Mouse (Mus musculus): ENCODE measurements around the gene Ksr1.

Ksr1 gene

GRCm38 (mm10) chr11:78982513-78983291, 163.5 kb downstream of the Ksr1 start:
- DNase-seq (ENCODE audit: low read depth, low spot score), result peak; percentile 29

- no peak for DNase-seq (ENCODE audit: low read depth, low spot score)
Measured at GRCm38 (mm10) chr11:78982042-78982441, 164.2 kb downstream of the Ksr1 start.

DNA sequence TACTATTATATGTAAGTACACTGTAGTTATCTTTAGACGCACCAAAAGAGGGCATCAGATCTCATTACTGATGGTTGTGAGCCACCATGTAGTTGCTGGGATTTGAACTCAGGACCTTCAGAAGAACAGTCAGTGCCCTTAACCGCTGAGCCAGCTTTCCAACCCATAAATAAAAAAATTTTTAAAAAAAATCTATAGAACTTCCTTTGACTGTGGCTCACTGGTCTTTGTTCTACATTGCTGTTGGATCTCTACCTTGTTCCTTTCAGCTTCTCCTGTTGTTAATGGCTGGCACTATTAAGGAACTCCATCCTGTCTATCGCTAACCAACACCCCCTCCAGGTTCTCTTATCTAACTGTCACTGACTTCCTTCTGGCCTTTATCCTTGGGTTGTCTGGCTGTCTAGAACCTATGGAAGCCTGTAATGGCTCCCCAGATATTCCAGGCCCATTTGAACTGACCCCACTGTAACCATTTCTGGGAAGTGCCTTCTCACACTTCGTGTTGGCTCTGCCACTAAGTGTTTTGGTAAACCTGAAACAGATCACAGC, 166.0 kb downstream of the Ksr1 start:
- no peak for DNase-seq (ENCODE audit: low read depth, low spot score)

DNA sequence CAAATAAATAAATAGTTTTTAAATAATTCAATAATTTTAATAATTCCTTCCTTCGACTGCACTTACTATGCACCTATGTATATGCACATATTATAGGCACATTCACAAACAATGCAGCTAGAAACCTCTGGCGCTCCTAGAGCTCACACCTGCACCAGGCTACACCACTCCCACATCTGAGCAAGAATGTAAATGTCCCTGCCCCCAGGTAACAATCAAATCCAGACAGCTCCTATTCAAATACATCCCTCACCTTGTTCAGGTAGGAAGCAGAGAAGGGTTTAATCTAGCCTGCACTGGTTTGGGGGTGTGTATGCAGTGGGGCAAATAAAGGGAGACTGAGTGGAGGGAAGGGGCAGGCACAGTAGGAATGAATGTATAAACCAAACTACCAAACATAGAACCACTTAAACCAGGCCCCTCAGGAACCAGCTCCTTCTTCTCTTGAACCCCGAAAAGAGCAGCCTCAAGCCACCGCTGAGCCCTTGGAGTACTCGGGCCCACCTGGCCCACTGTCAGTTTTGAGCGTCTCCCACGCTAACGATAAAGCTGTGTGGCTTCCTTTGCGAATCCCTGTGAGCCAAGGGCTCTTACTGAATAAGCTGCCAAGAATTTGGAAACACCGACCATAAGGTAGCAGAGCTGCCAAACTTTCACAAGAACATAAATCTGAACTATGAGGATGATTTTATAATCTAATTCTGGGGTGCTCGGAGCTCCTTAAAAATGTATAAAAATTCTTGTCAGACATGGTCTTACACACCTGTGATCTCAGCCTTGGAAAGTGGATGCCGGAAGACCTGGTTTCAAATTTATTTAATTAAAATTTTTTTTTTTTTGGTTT, 167.8 kb downstream of the Ksr1 start:
- peak; percentile 56 for DNase-seq (ENCODE audit: low read depth, low spot score)

- DNase-seq (ENCODE audit: low read depth, low spot score), result no peak
Measured at GRCm38 (mm10) chr11:78976731-78977510, 169.3 kb downstream of the Ksr1 start.

DNA sequence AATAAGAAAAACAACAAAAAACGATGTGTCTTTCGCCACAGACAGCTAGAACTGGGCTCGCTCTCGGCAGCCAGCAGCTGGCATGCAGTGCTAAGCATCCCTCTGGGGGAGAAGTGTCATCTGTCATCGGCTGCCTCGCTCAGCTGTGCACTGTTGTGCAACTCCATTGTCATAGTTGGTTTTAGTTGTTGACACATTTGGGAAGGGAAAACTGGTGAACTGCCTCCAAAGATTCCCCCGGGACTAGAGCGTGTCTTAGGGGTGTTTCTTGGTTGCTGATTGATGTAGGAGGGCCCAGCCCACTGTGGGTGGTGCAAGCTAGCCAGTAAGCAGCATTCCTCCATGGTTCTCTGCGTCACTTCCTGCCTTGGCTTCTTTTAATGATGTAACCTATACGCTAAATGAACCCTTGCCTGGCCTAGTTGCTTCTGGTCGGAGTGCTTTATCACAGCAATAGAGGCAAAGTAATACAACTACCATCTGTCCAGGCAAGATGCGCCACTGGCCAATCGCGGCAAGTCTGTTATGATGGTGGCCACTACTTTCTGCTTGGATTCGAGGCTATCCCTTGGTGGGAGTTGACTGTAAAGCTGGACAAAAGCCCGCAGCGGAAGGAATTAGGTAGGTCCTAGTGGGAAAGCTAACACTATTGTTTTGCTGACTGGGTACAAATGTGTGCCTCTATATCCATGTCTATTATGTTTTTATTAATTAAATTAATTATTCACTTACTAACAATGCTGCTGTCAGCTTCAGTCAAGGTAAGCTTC, 172.6 kb downstream of the Ksr1 start:
- peak; percentile 53 for DNase-seq (ENCODE audit: low read depth, low spot score)

- DNase-seq (ENCODE audit: low read depth, low spot score), result no peak
Measured at GRCm38 (mm10) chr11:78972811-78973351, 173.3 kb downstream of the Ksr1 start.

DNA sequence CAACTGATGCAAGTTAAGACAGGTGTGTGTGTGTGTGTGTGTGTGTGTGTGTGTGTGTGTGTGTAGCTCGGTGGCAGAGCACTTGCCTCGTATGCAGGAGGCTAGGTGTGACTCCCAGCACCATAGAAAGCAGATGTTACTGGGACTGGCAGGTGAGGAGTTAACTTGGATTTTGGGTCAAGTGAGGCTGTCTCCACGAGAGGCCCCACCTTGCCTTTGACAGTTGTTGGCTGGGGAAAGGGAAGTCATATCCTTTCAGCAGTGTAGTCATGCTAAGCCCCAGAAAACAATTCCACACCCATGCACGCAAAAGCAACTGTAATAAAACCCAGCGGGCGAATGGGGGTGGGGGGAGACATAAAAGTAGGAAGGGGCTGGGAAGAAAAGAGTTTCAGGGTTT, 173.9 kb downstream of the Ksr1 start:
- DNase-seq (ENCODE audit: low read depth, low spot score), result no peak

GRCm38 (mm10) chr11:78971746-78972145, 174.5 kb downstream of the Ksr1 start:
- no peak for DNase-seq (ENCODE audit: low read depth, low spot score)

GRCm38 (mm10) chr11:78971096-78971495, 175.1 kb downstream of the Ksr1 start:
- no peak for DNase-seq (ENCODE audit: low read depth, low spot score)

DNA sequence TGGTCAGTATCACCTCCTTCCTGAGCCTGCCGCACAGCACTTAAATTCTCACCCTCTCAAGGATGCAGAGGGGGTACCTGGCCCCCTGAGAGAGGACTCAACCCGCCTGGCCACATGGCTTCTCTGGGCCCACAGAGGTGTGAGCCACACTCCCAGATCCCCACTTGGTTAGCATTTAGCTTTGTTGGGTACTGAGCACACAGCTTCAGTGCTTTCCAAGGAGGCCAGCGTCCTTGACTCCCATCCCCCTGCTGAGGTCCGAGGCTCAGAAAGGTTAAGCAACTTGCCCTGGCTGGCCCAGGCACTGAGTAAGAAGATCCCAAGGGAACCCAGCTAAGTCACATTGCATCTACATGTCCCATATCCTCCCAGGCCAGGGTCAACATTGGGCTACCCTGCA, 178.1 kb downstream of the Ksr1 start:
- no peak for DNase-seq (ENCODE audit: low read depth, low spot score)

DNA sequence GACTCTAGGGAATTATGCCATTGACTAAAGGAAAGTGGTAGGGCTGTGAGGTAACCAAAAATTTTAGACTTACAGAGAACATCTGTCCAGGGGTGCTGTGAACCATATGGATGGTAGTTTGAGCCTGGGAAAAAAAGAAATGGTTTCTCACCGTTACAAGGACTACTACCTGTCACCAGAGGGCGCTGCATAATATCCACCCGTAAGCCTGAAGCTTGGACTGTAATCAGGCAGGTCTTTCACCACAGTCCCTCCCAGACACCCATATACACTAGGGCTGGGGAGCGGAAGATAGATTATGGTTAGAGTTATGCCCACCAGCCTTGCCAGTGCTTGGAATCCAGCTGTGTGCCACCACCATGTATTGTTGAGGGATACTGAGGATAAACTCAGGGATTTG, 178.8 kb downstream of the Ksr1 start:
- DNase-seq (ENCODE audit: low read depth, low spot score), result peak; percentile 63
